Mouse (Mus musculus): ENCODE data around the gene Crybb1. TPM values are rescaled to one million over a fixed set of nuclear protein-coding genes. Genes with fewer than 3 reads are reported as not detected.

The Crybb1 gene
- total and polyA plus RNA-seq, 2 experiments from 2014 or later = 5.0 to 10.8 TPM

DNA sequence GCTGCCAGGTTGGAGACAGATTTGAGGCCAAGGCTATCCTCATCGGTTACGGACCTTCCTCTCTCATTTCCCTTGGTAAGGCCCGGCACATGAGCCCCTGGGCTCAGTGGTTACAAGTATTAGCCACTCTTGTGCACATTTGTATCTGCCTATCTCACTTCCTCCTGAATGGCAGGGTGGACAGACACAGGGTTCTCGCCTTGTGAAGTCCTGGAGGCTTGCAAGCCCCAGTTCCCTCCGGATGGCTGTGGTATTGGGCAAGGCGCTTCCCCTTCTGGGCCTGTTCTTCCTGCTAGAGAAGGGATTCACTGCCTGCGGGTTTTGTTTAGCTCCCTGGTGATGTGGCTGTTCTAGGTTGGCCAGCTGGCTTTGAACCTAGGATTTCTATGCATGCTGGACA, 24.5 kb downstream of the Crybb1 start:
- Histone ChIP-seq H3K36me3 (ENCODE audit: insufficient read depth) (no peaks in the 10 kb centered on the region), H3K4me2 (ENCODE audit: low read depth) (no peak overlapping the region), H3K4me3 (ENCODE audit: low read depth, low read length) (no peak overlapping the region), H3K4me1 (ENCODE audit: insufficient read depth) (no peaks in the 10 kb centered on the region), H3K27ac (ENCODE audit: low read depth, low read length) (no peak overlapping the region), H3K27me3 (ENCODE audit: insufficient read depth, low read length) (no peaks in the 10 kb centered on the region), H3K9me3 (ENCODE audit: low read length) (no peaks in the 10 kb centered on the region), H3K9ac (no peak overlapping the region)
- 83% methylated on average over 7 of the region's 7 CpGs for WGBS
- no peak for TF ChIP-seq CTCF (IDR thresholded peaks at IDR 0.05; ENCODE audit: low read depth)
- DNase-seq = no peak
- no peak for ATAC-seq

DNA sequence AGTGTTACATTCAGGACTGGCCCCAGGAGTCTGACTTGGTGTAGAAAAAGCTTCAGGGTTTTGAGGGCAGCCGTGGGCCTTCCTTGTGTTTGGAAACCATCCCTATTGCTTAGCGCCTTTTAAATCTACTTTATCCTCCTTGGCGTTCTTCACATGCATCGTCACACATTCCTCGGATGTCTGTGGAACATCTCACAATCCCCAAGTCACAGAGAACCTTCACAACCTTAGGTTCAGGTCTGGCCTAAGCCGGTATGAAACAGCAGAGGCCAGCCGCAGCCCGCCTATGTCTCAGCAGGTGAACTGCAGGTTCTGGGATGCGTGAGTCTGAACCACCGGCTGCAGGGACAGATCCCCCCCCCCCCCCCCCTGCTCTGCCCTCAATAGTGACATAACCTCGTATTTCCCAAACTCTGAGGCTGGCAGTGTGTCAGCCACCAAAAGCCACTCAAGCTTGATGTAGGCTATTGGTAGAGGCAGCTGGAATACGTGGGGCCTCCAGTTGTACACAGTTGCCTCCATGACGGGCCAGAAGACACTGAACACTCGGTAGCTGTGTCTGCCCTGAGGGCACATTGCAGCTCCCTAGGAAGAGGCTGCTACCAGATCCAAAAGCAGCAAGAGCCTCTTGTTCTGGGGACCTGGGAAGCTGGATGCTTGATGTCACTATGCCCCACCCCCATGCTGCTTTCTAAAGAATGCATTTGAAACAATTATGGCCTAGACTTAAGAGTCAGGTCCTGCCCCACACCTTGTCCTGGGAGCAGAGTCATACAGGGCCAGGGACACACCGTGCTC, 25.4 kb downstream of the Crybb1 start:
- no peak for TF ChIP-seq CTCF (IDR thresholded peaks at IDR 0.05; ENCODE audit: low read depth)
- Histone ChIP-seq H3K4me2 (ENCODE audit: low read depth) (no peak overlapping the region), H3K36me3 (ENCODE audit: insufficient read depth) (no peaks in the 10 kb centered on the region), H3K9me3 (ENCODE audit: low read length) (no peaks in the 10 kb centered on the region), H3K27me3 (ENCODE audit: insufficient read depth, low read length) (no peaks in the 10 kb centered on the region), H3K4me1 (ENCODE audit: insufficient read depth) (no peaks in the 10 kb centered on the region), H3K27ac (ENCODE audit: low read depth, low read length) (no peak overlapping the region), H3K9ac (no peak overlapping the region), H3K4me3 (ENCODE audit: low read depth, low read length) (no peak overlapping the region)
- whole genome bisulfite sequencing = 53% methylated on average over 15 of the region's 15 CpGs
- ATAC-seq (no peak), DNase-seq (no peak)

DNA sequence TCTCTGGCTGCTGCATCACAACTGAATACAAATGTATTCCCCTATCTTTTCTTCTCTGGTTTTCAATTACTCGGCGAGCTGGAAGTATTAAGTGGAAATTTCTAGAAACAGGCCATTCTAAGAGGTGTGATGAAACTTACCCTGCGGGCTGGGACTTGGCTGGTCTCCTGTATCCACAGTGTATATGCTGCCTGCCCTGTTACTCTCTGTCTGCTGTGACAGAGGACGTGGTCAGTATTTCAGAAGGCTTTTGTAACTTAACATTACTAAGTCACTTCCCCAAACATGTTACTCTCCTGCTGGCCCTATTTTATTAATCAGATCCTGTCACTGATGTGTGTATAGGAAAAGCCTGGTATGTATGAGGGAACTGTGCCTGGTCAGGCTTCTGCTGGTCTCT, 26.1 kb downstream of the Crybb1 start:
- ATAC-seq = no peak
- no peaks in the 10 kb centered on the region for H3K9me3 ChIP-seq (ENCODE audit: low read length)
- 77% methylated on average over 4 of the region's 4 CpGs for WGBS
- no peak overlapping the region for H3K9ac ChIP-seq
- no peaks in the 10 kb centered on the region for H3K36me3 ChIP-seq (ENCODE audit: insufficient read depth)
- H3K4me1 ChIP-seq (ENCODE audit: insufficient read depth) = no peaks in the 10 kb centered on the region
- no peak overlapping the region for H3K4me3 ChIP-seq (ENCODE audit: low read depth, low read length)
- DNase-seq = no peak
- no peak overlapping the region for H3K27ac ChIP-seq (ENCODE audit: low read depth, low read length)
- no peaks in the 10 kb centered on the region for H3K27me3 ChIP-seq (ENCODE audit: insufficient read depth, low read length)
- H3K4me2 ChIP-seq (ENCODE audit: low read depth) = no peak overlapping the region
- no peak for TF ChIP-seq CTCF (IDR thresholded peaks at IDR 0.05; ENCODE audit: low read depth)

DNA sequence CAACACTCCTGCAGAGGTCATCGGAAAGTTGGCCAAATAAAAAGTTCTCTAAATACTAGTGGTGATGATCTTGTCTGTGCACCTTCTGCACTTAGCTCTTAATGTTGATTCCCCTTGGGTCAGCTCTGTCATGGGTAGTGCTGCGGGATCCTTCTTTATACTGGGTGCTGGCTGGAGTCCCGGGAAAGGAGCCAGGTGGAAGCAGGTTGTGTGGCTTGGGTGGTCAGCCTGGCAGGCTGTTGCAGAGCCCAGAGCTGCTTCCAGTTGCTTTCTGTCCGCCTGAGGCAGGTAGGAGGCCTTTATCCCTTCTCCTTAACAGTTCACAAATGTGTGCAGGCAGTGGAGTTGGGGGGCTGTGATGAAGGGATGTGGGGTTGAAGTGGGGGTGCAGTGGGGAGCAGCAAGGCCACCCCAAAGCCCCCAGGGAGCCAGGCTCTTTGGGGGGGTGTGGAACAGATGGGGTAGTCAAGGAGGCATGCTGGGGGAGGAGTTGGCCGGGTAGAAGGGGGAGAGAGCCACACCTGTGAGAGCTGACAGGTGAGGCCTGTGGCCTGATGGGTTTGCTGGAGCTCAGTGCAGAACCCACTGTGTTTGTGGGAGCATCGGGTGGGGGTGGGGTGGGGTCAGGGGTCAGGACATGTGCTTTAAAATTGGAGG, 26.6 kb downstream of the Crybb1 start:
- H3K9me3 ChIP-seq (ENCODE audit: low read length) = no peaks in the 10 kb centered on the region
- H3K27ac ChIP-seq (ENCODE audit: low read depth, low read length) = no peak overlapping the region
- 73% methylated on average over 6 of the region's 6 CpGs for WGBS
- H3K4me1 ChIP-seq (ENCODE audit: insufficient read depth) = no peaks in the 10 kb centered on the region
- ATAC-seq (no peak), DNase-seq (no peak)
- H3K4me3 ChIP-seq (ENCODE audit: low read depth, low read length) = no peak overlapping the region
- no peak for TF ChIP-seq CTCF (IDR thresholded peaks at IDR 0.05; ENCODE audit: low read depth)
- no peaks in the 10 kb centered on the region for H3K27me3 ChIP-seq (ENCODE audit: insufficient read depth, low read length)
- no peak overlapping the region for H3K4me2 ChIP-seq (ENCODE audit: low read depth)
- no peak overlapping the region for H3K9ac ChIP-seq
- no peaks in the 10 kb centered on the region for H3K36me3 ChIP-seq (ENCODE audit: insufficient read depth)

DNA sequence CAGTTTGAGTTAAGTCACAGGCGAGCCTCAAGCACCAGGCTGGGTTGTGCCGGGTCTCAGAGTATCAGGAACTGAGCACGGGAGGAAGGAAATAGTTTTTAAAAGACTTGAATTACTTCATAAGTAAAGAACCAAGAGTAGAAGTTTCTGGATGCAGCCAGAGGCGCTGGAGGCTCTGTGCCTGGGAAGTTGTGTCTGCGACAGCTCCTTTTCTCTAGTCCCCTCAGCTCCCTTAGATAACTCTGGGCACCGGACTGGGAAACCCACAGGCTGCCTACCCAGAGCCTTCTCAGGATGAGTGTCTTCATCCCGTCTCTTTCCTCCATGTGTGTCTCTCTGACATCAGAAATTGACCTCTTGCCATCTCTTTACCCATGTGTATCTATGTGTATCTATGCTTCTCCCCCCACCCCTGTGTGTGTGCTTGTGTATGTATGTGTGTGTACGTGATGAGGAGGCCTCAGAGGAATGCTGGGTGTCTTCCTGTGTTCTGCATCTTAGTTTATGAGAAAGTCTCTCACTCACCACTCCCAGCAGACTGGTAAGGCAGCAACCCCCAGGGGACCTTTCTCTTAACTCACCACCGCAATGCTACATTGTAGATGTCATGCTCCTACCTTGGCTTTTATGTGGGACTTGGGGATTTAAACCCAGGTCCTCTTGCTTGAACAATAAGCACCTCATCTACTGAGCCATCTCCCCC, 27.3 kb downstream of the Crybb1 start:
- H3K4me1 ChIP-seq (ENCODE audit: insufficient read depth) = no peaks in the 10 kb centered on the region
- whole genome bisulfite sequencing = 76% methylated on average over 9 of the region's 9 CpGs
- no peak overlapping the region for H3K4me3 ChIP-seq (ENCODE audit: low read depth, low read length)
- no peak overlapping the region for H3K9ac ChIP-seq
- no peak for DNase-seq
- H3K27me3 ChIP-seq (ENCODE audit: insufficient read depth, low read length) = no peaks in the 10 kb centered on the region
- H3K36me3 ChIP-seq (ENCODE audit: insufficient read depth) = no peaks in the 10 kb centered on the region
- no peak overlapping the region for H3K4me2 ChIP-seq (ENCODE audit: low read depth)
- H3K27ac ChIP-seq (ENCODE audit: low read depth, low read length) = no peak overlapping the region
- no peak for ATAC-seq
- no peaks in the 10 kb centered on the region for H3K9me3 ChIP-seq (ENCODE audit: low read length)
- TF ChIP-seq CTCF (IDR thresholded peaks at IDR 0.05; ENCODE audit: low read depth) = no peak

DNA sequence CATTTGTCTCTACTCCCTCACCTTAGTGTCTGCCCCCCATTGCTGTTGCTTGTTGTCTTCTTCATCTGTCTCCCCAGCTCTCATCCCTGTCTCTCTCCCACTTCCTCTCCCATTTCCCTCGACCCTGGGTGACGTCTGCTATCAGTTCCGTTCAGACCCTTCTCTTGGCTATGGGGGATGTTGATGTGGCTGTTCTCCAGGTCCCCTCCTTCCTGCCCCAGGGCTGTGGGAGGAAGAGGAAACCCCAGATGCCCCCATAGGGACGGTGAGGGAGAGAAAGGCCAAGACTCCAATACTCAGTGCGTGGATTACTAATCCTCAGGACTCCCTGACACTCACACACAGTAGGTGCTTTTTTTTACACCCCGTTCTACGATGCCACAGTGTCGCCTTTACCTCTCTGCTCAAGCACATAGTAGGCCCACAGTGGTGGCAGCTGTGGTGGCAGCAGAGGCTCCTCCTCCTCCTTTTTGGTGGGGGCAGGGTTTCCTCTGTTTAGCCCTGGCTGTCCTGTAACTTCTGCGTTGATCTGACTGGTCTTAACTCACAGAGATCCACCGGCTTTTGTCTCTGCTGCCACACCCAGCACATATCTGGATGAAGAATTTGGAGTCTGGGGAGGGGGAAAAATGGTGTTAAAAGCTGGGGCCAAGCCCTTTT, 28.1 kb downstream of the Crybb1 start:
- no peak for TF ChIP-seq CTCF (IDR thresholded peaks at IDR 0.05; ENCODE audit: low read depth)
- WGBS = 73% methylated on average over 10 of the region's 10 CpGs

More for the DNA sequence above, 28.1 kb downstream of the Crybb1 start:
- no peaks in the 10 kb centered on the region for H3K36me3 ChIP-seq (ENCODE audit: insufficient read depth)
- no peaks in the 10 kb centered on the region for H3K9me3 ChIP-seq (ENCODE audit: low read length)
- H3K4me1 ChIP-seq (ENCODE audit: insufficient read depth) = no peaks in the 10 kb centered on the region
- H3K9ac ChIP-seq = no peak overlapping the region
- H3K27me3 ChIP-seq (ENCODE audit: insufficient read depth, low read length) = no peaks in the 10 kb centered on the region
- H3K4me2 ChIP-seq (ENCODE audit: low read depth) = no peak overlapping the region
- DNase-seq (no peak), ATAC-seq (no peak)
- H3K4me3 ChIP-seq (ENCODE audit: low read depth, low read length) = no peak overlapping the region
- no peak overlapping the region for H3K27ac ChIP-seq (ENCODE audit: low read depth, low read length)

All from forebrain, postnatal 0 days (tissue).